Mouse (Mus musculus): Measurements from ENCODE around the gene Mettl22.

- TF ChIP-seq CTCF (IDR thresholded peaks at IDR 0.05; ENCODE audit: low read depth): no peak
- no peak for TF ChIP-seq EP300 (optimal IDR thresholded peaks at IDR 0.05)
These were observed 15.4 kb upstream of the Mettl22 start for GRCm38 (mm10) chr16:8455221-8455620.
